Mouse (Mus musculus): ENCODE measurements around the gene Rad51d. TPM values are rescaled to one million over a fixed set of nuclear protein-coding genes. Genes with fewer than 3 reads are reported as not detected.

Rad51d gene
- polyA plus RNA-seq, 1 experiment: 13.4 TPM

DNA sequence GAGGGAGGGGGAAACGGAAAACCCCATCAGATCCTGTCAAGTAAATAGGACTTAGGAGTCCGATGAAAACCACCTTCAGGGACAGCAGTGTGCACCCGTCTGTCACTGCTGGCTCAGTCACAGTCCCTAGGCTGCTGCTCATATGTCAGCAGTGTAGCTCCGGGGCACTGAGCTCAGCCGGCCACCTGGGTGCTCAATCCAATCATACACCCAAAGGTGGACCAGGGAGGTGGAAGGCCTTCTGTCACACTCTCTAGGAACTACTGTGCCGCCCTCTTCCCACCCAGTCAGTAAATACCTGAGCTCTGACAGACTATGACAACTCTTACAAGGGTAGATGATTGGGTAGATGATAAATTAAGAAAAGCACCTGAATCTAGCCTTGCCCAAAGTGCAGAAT is 29.7 kb downstream of the Rad51d start:
- Histone ChIP-seq H3K27me3 (ENCODE audit: control insufficient read depth, insufficient read depth, insufficient read length) (no peaks in the 10 kb centered on the region), H3K4me3 (ENCODE audit: insufficient read depth, poor library complexity, severe bottlenecking) (no peak overlapping the region), H3K36me3 (ENCODE audit: control insufficient read depth, insufficient read depth) (no peaks in the 10 kb centered on the region), H3ac (ENCODE audit: control insufficient read depth, insufficient read length, low read depth) (no peak overlapping the region), H3K79me2 (ENCODE audit: control insufficient read depth, insufficient read depth) (no peaks in the 10 kb centered on the region), H3K79me3 (ENCODE audit: low read depth) (no peaks in the 10 kb centered on the region)
- TF ChIP-seq USF1 (IDR thresholded peaks at IDR 0.05; ENCODE audit: low read depth): no peak

DNA sequence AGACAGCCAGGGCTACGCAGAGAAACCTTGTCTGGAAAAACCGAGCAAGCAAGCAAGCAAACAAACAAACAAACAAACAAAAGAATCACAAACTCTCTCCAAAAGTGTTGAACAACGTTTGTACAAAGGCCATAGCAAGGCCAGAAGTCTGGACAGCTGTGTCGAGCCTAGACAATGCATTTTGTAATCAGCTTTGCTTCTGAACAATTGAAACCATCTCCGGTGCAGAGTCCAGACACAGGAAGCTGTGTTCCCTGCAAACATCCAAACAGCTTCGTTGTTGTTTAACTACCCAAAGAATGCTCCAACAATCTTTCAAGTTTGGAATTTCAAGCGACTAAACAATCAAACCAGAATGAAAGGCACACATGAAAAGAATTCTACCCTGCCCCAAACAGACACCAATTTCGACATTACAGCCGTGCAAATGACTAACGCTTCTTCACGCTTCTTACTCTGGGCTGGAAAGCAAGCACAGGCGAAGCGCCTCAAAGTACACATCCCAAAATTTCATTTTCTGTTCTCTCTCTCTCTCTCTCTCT is 33.0 kb downstream of the Rad51d start:
- Histone ChIP-seq H3K27me3 (ENCODE audit: control insufficient read depth, insufficient read depth, insufficient read length) (no peaks in the 10 kb centered on the region), H3K79me3 (ENCODE audit: low read depth) (no peaks in the 10 kb centered on the region), H3ac (ENCODE audit: control insufficient read depth, insufficient read length, low read depth) (no peak overlapping the region), H3K4me3 (ENCODE audit: insufficient read depth, poor library complexity, severe bottlenecking) (no peak overlapping the region), H3K79me2 (ENCODE audit: control insufficient read depth, insufficient read depth) (no peaks in the 10 kb centered on the region), H3K36me3 (ENCODE audit: control insufficient read depth, insufficient read depth) (no peaks in the 10 kb centered on the region)
- TF ChIP-seq USF1 (IDR thresholded peaks at IDR 0.05; ENCODE audit: low read depth): no peak
- no peak for TF ChIP-seq CTCF (IDR thresholded peaks at IDR 0.05; ENCODE audit: control insufficient read depth, insufficient read depth, insufficient read length)
- TF ChIP-seq MYOD1 (IDR thresholded peaks at IDR 0.05; ENCODE audit: control insufficient read depth, insufficient read length, low read depth): no peak
- no peak for TF ChIP-seq MYOG (IDR thresholded peaks at IDR 0.05; ENCODE audit: control insufficient read depth, extremely low read depth, insufficient read length)
- TF ChIP-seq CEBPB (IDR thresholded peaks at IDR 0.05; ENCODE audit: low read depth): no peak
- no peak for TF ChIP-seq FOSL1 (IDR thresholded peaks at IDR 0.05; ENCODE audit: insufficient read depth, low read length, poor library complexity, severe bottlenecking)
- TF ChIP-seq MAX (IDR thresholded peaks at IDR 0.05): no peak

GRCm38 (mm10) chr11:82856032-82856431 is 34.4 kb downstream of the Rad51d start:
- Histone ChIP-seq H3K79me3 (ENCODE audit: low read depth) (no peaks in the 10 kb centered on the region), H3K4me3 (ENCODE audit: insufficient read depth, poor library complexity, severe bottlenecking) (no peak overlapping the region), H3ac (ENCODE audit: control insufficient read depth, insufficient read length, low read depth) (no peak overlapping the region), H3K27me3 (ENCODE audit: control insufficient read depth, insufficient read depth, insufficient read length) (no peaks in the 10 kb centered on the region), H3K36me3 (ENCODE audit: control insufficient read depth, insufficient read depth) (no peaks in the 10 kb centered on the region), H3K79me2 (ENCODE audit: control insufficient read depth, insufficient read depth) (no peaks in the 10 kb centered on the region)
- TF ChIP-seq MYOD1 (IDR thresholded peaks at IDR 0.05; ENCODE audit: control insufficient read depth, insufficient read length, low read depth) (no peak), CEBPB (IDR thresholded peaks at IDR 0.05; ENCODE audit: low read depth) (no peak), CTCF (IDR thresholded peaks at IDR 0.05; ENCODE audit: control insufficient read depth, insufficient read depth, insufficient read length) (no peak), FOSL1 (IDR thresholded peaks at IDR 0.05; ENCODE audit: insufficient read depth, low read length, poor library complexity, severe bottlenecking) (no peak), MAX (IDR thresholded peaks at IDR 0.05) (no peak), MYOG (IDR thresholded peaks at IDR 0.05; ENCODE audit: control insufficient read depth, extremely low read depth, insufficient read length) (no peak), USF1 (IDR thresholded peaks at IDR 0.05; ENCODE audit: low read depth) (no peak)

DNA sequence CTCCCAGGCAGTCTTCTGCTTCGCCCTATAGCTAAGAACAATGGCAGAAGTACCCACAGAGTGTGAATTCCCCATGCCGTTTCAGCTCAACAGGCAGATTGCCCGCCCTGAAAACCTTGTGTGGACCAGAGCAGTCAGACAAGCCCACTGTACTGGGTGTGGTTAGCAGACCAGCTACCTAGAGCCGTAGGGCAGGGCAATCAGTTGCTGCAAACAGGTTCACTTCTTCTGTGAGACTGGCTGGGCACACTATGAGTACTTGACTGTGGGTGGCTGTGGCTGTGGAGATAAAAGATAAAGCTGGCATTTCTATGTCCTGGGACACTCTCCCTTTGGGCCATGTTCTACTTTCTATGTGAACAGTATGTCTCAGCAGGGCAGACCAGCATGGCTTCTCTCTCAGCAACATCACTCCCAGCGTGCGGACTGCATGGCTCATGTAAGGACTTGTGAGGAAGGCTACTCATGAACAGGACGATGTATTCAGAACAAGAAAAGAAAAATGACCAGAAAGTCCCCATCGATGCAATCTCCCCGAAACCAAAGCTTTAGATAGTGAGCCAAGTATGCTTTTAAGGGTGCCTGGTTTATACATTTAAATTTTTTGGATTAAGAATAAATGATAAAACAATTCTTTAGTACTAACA is 35.0 kb downstream of the Rad51d start:
- Histone ChIP-seq H3K27me3 (ENCODE audit: control insufficient read depth, insufficient read depth, insufficient read length) (no peaks in the 10 kb centered on the region), H3ac (ENCODE audit: control insufficient read depth, insufficient read length, low read depth) (no peak overlapping the region), H3K4me3 (ENCODE audit: insufficient read depth, poor library complexity, severe bottlenecking) (no peak overlapping the region), H3K36me3 (ENCODE audit: control insufficient read depth, insufficient read depth) (no peaks in the 10 kb centered on the region), H3K79me2 (ENCODE audit: control insufficient read depth, insufficient read depth) (no peaks in the 10 kb centered on the region), H3K79me3 (ENCODE audit: low read depth) (no peaks in the 10 kb centered on the region)
- TF ChIP-seq FOSL1 (IDR thresholded peaks at IDR 0.05; ENCODE audit: insufficient read depth, low read length, poor library complexity, severe bottlenecking) (no peak), CTCF (IDR thresholded peaks at IDR 0.05; ENCODE audit: control insufficient read depth, insufficient read depth, insufficient read length) (no peak), MAX (IDR thresholded peaks at IDR 0.05) (no peak), USF1 (IDR thresholded peaks at IDR 0.05; ENCODE audit: low read depth) (no peak)

- H3ac ChIP-seq (ENCODE audit: control insufficient read depth, insufficient read length, low read depth): no peak overlapping the region
- TF ChIP-seq USF1 (IDR thresholded peaks at IDR 0.05; ENCODE audit: low read depth): no peak
- TF ChIP-seq MYOD1 (IDR thresholded peaks at IDR 0.05; ENCODE audit: control insufficient read depth, insufficient read length, low read depth): no peak
- TF ChIP-seq MYOG (IDR thresholded peaks at IDR 0.05; ENCODE audit: control insufficient read depth, extremely low read depth, insufficient read length): no peak
- TF ChIP-seq CEBPB (IDR thresholded peaks at IDR 0.05; ENCODE audit: low read depth): no peak
- TF ChIP-seq CTCF (IDR thresholded peaks at IDR 0.05; ENCODE audit: control insufficient read depth, insufficient read depth, insufficient read length): no peak
- TF ChIP-seq FOSL1 (IDR thresholded peaks at IDR 0.05; ENCODE audit: insufficient read depth, low read length, poor library complexity, severe bottlenecking): no peak
- no peak for TF ChIP-seq MAX (IDR thresholded peaks at IDR 0.05)
- no peak overlapping the region for H3K4me3 ChIP-seq (ENCODE audit: insufficient read depth, poor library complexity, severe bottlenecking)
- no peaks in the 10 kb centered on the region for H3K79me3 ChIP-seq (ENCODE audit: low read depth)
- H3K79me2 ChIP-seq (ENCODE audit: control insufficient read depth, insufficient read depth): no peaks in the 10 kb centered on the region
- no peaks in the 10 kb centered on the region for H3K27me3 ChIP-seq (ENCODE audit: control insufficient read depth, insufficient read depth, insufficient read length)
- H3K36me3 ChIP-seq (ENCODE audit: control insufficient read depth, insufficient read depth): no peaks in the 10 kb centered on the region
These were observed 36.3 kb downstream of the Rad51d start for GRCm38 (mm10) chr11:82854111-82854510.

DNA sequence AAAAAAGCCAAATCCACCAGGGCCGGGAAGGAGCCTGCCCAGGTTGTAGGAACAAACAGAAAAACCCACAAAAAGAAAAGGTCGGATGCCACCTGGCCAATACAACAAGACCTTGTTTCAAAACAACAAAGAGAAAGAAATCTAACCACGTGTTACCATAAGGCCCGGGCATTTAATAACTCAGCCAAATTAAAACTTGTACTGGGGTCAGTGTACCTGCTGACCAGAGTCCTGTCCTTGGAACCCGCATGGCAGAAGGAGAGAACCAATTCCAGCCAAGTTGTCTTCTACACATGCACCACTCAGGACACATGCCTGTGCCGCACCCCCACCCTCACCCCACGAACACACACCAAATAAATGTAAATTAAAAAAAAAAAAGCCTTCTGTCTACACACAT is 37.5 kb downstream of the Rad51d start:
- Histone ChIP-seq H3K79me3 (ENCODE audit: low read depth) (no peaks in the 10 kb centered on the region), H3ac (ENCODE audit: control insufficient read depth, insufficient read length, low read depth) (no peak overlapping the region), H3K79me2 (ENCODE audit: control insufficient read depth, insufficient read depth) (no peaks in the 10 kb centered on the region), H3K4me3 (ENCODE audit: insufficient read depth, poor library complexity, severe bottlenecking) (no peak overlapping the region), H3K36me3 (ENCODE audit: control insufficient read depth, insufficient read depth) (no peaks in the 10 kb centered on the region), H3K27me3 (ENCODE audit: control insufficient read depth, insufficient read depth, insufficient read length) (no peaks in the 10 kb centered on the region)
- TF ChIP-seq CTCF (IDR thresholded peaks at IDR 0.05; ENCODE audit: control insufficient read depth, insufficient read depth, insufficient read length): no peak
- no peak for TF ChIP-seq CEBPB (IDR thresholded peaks at IDR 0.05; ENCODE audit: low read depth)
- TF ChIP-seq MYOD1 (IDR thresholded peaks at IDR 0.05; ENCODE audit: control insufficient read depth, insufficient read length, low read depth): no peak
- no peak for TF ChIP-seq FOSL1 (IDR thresholded peaks at IDR 0.05; ENCODE audit: insufficient read depth, low read length, poor library complexity, severe bottlenecking)
- TF ChIP-seq MAX (IDR thresholded peaks at IDR 0.05): no peak
- no peak for TF ChIP-seq MYOG (IDR thresholded peaks at IDR 0.05; ENCODE audit: control insufficient read depth, extremely low read depth, insufficient read length)
- TF ChIP-seq USF1 (IDR thresholded peaks at IDR 0.05; ENCODE audit: low read depth): no peak

All from C2C12 (cell line).